Mouse (Mus musculus): Measurements from ENCODE around the gene Pyurf. TPM values are rescaled to one million over a fixed set of nuclear protein-coding genes. Genes with fewer than 3 reads are reported as not detected.
A peak's percentile ranks its signal among the peaks of the same experiment; 100 is the strongest.

Pyurf gene
- total RNA-seq (2021): 1 to 10 TPM; 8.3 to 9.5 TPM
- long read RNA-seq, experiment 1, transcript Pyurf-201 (2 exons, 3,573 nt): major isoform, 13 of 13 reads
- long read RNA-seq, experiment 1, partial matches to known transcripts: 0 of 13 reads
- long read RNA-seq, experiment 1, other reads (novel, unspliced or antisense): 0 of 13 reads
- long read RNA-seq, experiment 2, transcript Pyurf-201 (2 exons, 3,573 nt): major isoform, 26 of 26 reads
- long read RNA-seq, experiment 2, partial matches to known transcripts: 0 of 26 reads
- long read RNA-seq, experiment 2, other reads (novel, unspliced or antisense): 0 of 26 reads

DNA sequence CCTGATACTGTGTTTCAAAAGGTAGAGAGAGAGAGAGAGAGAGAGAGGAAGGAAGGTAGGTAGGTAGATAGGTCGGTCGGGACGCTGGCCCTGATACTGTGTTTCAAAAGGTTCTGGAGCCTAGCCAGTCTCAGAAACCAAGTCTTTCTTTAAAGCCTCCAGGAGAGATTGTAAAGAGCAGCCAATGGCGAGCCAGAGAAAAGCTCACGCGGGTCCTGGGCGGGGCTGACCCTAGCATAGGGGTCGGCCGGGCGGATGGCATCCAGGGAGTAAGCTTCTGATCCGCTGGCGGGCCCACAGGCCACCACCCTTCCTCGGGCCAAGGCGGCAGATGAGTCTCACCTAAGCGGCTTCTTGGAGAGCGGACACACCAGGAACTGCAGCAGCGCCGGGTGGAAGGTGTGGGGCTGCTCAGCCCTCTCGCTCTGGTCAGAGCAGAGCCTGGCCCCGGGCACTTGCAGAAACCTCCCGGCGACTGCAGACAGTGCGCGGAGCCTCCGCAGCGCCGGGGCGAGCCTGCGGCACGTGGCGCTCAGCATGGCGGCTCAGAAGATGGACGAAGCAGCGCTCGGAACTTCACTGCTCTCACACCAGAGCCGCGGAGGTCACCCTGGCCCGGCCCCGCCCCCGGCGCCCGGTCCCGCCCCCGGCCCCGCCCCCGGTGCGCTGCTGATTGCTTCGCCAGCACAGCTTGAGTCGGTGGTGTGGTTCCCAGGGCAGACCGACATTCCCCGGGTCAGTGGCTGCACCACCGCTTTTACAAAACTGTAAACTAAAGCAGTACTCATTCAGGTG, at the start of gene Pyurf:
Gene Pyurf (minus strand): TSS at position 612 of the 795 bp plus-strand sequence.
- H3K4me3 ChIP-seq: peak within 1 kb of the TSS; percentile 99
- DNase-seq (ENCODE audit: low spot score in 2 of 2): peak; percentile 78 to 80
- TF ChIP-seq CTCF (conservative IDR thresholded peaks at IDR 0.05): peak; percentile 41
- peak within 1 kb of the TSS; percentile 94 for H3K27ac ChIP-seq

DNA sequence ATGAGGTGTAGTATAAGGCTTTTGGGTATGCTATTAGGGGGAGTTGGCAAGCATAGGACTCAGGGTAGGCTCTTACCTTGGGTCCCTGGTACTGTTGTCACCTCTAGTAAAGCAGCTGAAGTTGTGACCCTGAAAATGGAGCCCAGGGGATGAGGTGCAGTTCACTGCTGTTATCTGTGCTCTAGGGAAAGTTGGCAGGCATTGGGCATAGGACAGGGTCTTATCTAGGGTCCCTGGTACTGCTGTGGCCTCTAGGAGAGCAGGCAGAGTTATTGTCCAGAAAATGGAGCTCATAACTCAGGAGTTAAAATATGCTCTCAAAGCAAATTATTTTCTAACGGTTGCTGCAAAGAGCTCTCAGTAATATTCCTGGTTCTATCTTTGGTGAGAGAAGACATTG, 29.5 kb upstream of the Pyurf start:
- DNase-seq (ENCODE audit: low spot score in 2 of 2): no peak
- Histone ChIP-seq H3K4me3 (no peak overlapping the region), H3K27ac (no peak overlapping the region)
- TF ChIP-seq CTCF (conservative IDR thresholded peaks at IDR 0.05): no peak

DNA sequence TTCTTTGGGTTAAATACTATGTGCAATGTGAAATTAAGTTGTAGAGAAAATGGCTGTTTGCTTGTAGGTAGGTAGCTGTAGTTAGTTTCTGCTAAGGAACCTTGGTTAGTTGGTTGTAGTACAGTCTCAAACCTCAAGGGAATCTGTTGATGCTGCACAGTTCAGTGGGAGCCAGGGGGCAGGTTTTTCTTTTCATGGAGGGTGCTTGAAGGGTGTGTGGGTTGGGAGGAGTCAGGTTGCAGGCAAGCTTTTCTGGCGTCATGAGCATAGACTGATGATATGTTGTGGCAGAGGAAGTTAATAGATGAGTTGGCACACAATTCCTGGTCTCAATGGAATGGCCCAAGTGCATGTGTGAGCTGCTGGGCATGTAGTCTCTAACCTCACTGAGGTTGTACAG, 19.8 kb upstream of the Pyurf start:
- Histone ChIP-seq H3K27ac (no peak overlapping the region), H3K4me3 (no peak overlapping the region)
- 0 out of 2 replicates have a peak, but pooled peaks have one; percentile 25 for TF ChIP-seq CTCF (conservative IDR thresholded peaks at IDR 0.05)
- no peak for DNase-seq (ENCODE audit: low spot score in 2 of 2)

DNA sequence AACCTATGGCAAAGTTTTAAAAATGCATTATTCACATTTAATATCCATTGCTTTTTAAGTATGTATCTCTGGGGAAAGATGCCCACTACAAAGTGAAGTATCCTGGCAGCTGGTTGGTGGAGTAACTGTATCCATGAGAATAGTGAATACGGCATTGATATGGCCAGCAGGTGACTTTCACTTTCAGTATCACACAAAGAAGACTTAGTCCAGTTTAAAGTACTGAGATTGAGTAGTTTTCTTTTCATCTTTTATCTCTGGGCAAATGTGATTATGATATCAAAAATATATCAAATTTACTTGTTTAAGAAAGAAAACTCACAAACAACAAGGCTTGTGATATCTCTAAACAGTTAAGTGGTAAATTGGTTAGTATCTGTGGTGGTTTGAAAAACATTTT, 14.8 kb upstream of the Pyurf start:
- no peak for DNase-seq (ENCODE audit: low spot score in 2 of 2)
- no peak overlapping the region for H3K4me3 ChIP-seq
- H3K27ac ChIP-seq: no peak overlapping the region
- no peak for TF ChIP-seq CTCF (conservative IDR thresholded peaks at IDR 0.05)

DNA sequence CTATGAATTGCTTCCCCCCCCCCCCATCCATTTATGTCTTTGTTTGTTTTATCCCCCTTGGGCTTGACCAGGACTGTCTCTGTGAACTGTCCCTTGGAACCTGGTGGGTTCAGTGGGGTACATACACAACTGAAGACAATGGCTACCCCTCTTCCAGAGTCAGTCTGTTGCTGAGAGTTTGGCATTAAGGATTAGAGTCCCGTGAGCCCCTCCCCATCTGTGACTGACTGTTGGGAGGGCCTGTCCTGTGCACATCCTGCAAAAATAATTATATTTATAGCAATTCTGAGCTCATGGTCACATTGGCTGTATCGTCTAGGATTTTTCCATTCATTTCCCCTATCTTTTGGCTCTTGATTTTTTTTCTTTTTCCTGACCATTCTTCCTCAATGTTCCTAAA, 11.8 kb upstream of the Pyurf start:
- DNase-seq (ENCODE audit: low spot score in 2 of 2): no peak
- TF ChIP-seq CTCF (conservative IDR thresholded peaks at IDR 0.05): no peak
- Histone ChIP-seq H3K27ac (peak overlapping the region; percentile 100), H3K4me3 (peak overlapping the region; percentile 89)

DNA sequence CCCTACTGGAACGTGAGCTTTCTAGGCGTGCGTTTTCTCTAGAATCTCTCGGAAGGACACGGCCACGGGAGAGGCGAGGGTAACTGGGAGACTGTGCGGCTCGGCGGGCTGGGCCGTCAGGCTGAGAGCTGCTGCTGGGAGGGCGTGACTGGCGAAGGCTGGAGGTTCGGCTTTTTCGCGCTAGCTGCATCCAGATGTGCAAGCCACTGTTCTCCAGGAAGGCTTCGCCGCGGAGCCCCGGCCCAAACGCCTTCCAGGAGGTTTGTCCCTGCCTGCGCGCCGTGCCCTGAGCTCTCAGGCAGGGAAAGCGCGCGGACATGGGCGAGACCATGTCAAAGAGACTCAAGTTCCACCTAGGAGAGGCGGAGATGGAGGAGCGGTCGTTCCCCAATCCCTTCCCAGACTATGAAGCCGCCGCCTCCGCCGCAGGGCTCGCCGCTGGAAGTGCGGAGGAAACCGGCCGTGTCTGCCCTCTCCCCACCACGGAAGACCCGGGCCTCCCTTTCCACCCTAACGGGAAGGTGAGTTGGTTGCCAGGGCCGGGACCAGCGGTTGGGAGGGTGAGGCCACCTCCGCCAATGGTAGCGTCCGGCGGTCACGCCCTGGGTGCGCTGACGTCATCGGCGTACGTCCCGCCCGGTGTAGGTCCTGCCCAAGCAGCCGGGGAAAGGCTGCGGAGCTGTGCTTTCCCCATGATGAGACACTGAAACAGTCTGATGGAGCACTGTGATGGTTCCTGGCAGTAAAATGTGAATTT, 11.0 kb upstream of the Pyurf start:
- Histone ChIP-seq H3K27ac (peak overlapping the region; percentile 100), H3K4me3 (peak overlapping the region; percentile 89)
- no peak for TF ChIP-seq CTCF (conservative IDR thresholded peaks at IDR 0.05)
- DNase-seq (ENCODE audit: low spot score in 2 of 2): peak; percentile 94

DNA sequence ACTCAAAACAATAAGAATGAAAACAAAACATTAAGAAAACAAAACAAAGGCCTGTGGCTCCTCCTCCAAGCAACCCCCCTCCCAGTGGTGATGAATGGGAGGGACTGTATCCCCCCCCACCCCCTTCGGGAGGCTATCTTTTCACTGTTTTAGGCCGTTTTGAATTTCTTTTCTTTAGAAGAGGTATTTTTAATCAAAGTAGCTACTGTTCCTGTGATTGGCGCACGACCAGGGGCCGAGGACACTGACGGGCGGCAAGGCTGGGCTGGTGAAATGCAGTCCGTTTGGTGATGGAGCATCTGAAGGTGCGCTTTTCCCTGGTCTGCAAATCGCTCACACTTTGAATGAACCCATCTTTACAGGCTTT, 10.5 kb upstream of the Pyurf start, which contains the start of gene Lancl2:
Gene Lancl2 (plus strand): TSS at position 165 of the 367 bp plus-strand sequence.
- peak; percentile 41 for TF ChIP-seq CTCF (conservative IDR thresholded peaks at IDR 0.05)
- Histone ChIP-seq H3K4me3 (peak within 1 kb of the TSS; percentile 89), H3K27ac (peak within 1 kb of the TSS; percentile 100)
- peak; percentile 17 to 51 for DNase-seq (ENCODE audit: low spot score in 2 of 2)

DNA sequence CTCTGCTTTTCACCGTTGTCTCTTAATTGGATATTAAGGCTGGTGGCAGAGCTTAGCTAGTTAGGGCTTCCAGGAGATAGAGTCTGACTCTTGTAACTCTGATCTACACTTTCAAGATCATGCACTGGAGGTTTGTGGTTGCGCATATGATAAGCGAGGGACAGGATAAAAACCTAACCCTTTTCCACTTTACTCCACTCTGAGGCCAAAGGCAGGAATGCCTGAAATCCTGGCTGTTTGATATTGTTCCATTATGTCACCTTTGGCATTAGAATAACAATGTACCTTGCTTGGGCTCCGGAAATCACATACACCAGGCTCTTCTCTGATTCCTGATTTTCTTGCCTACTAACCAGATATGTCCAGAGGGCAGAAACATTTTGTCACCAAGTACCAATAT, 9.8 kb upstream of the Pyurf start:
- TF ChIP-seq CTCF (conservative IDR thresholded peaks at IDR 0.05): no peak
- no peak for DNase-seq (ENCODE audit: low spot score in 2 of 2)
- H3K4me3 ChIP-seq: peak overlapping the region; percentile 89
- H3K27ac ChIP-seq: peak overlapping the region; percentile 100

DNA sequence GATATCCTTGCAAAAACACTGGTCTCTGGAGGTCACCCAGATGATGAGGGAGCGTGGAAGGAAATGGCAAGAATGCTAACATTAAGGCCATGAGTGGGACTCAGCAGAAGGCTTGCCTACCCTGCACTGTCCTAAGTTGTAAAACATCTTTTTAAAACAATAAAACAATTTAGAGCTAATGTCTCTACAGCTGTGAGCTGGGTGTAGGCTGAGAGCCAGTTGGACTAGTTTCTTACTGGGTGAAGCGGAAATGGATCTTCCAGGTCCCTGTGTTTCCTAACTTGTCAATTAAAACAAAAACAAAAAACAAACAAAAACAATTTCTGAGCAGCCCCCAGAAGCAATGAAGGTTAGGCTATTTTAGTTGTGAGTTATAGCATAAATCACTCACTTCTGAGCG, 1.2 kb upstream of the Pyurf start:
- no peak for DNase-seq (ENCODE audit: low spot score in 2 of 2)
- Histone ChIP-seq H3K4me3 (no peak overlapping the region), H3K27ac (no peak overlapping the region)
- no peak for TF ChIP-seq CTCF (conservative IDR thresholded peaks at IDR 0.05)

DNA sequence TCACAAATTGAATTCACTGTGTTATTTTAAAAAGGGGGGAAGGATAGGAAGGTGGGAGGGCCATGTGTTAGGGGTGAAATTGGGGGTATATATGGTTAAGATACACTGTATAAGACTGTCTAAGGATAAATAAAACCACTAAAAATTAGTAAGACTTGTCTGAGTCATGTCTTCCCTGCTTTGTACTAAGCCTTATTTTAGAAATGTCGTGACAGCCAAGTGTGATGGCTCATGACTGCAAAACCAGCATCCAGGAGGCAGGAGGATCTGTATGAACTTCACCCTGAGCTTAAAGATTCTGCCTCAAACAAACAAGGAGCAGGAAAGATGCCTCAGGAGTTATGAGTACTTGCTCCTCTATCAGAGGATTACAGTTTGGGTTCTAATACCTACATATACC, 7.7 kb downstream of the Pyurf start:
- H3K27ac ChIP-seq: no peak overlapping the region
- TF ChIP-seq CTCF (conservative IDR thresholded peaks at IDR 0.05): no peak
- no peak for DNase-seq (ENCODE audit: low spot score in 2 of 2)
- H3K4me3 ChIP-seq: no peak overlapping the region

DNA sequence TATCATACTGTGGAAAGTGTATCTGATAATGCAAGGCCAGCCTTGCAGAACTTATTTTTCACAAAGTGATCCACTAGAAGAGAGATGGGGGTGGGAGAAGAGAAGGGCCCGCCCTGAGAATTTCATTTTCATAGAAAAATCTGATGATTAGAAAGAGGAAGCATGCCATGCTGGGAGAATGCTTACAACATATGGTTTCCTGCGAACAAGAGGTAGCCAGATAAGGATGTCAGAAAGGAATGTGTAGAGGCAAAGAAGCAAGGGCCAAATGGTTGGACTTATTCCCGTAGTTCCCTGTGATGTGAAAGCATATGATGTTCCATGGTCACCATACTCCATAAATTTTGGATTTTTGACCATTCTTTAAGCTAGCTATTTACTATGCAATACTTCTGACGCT, 30.6 kb downstream of the Pyurf start:
- TF ChIP-seq CTCF (conservative IDR thresholded peaks at IDR 0.05): no peak

DNA sequence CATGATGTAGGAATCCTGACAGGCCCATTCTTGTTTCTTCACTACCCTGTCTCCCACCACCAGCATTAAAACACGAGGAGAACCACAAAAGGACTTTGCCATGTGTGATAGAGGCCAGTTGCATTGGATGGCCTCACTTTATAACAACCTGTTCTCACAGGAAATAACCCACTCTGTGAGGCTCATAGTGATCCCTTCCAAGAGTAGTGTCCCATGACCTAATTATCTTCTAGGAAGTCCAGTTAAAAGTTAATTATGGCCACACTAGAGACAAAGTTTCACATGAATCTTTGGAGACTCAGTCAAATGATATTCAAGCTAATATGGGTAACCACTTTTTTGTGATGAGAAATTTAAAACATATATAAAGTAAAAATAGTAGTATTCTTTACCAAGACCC, 44.6 kb downstream of the Pyurf start:
- no peak for TF ChIP-seq CTCF (conservative IDR thresholded peaks at IDR 0.05)

More for the DNA sequence above, 30.6 kb downstream of the Pyurf start:
- Histone ChIP-seq H3K4me3 (no peak overlapping the region), H3K27ac (no peak overlapping the region)
- DNase-seq (ENCODE audit: low spot score in 2 of 2): no peak

DNA sequence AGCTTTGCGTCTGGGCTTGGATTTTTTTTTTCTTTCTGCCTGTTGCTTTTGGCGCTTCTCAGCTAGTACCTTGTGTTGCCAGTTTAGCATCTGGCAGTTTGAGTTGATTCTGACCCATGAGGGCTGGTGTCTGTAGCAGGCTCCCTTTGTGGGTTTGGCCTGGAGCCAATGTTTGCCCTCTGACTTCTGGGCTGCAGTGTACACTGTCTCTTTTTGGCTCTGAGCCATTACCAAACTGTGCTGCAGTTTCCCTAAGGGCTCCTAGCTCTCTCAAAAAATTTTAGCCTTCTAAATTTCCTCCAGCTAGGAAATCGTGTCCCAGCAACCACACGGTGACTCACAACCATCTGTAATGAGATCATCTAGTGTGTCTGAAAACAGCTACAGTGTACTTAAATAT, 50.1 kb downstream of the Pyurf start:
- Histone ChIP-seq H3K4me3 (no peak overlapping the region), H3K27ac (no peak overlapping the region)
- TF ChIP-seq CTCF (conservative IDR thresholded peaks at IDR 0.05): no peak
- DNase-seq (ENCODE audit: low spot score in 2 of 2): peak; percentile 29 to 38

More for the DNA sequence above, 44.6 kb downstream of the Pyurf start:
- Histone ChIP-seq H3K4me3 (no peak overlapping the region), H3K27ac (no peak overlapping the region)
- no peak for DNase-seq (ENCODE audit: low spot score in 2 of 2)
